Mouse (Mus musculus) embryonic facial prominence, embryonic 14.5 days (tissue): ENCODE data around the gene E130311K13Rik. TPM values are rescaled to one million over a fixed set of nuclear protein-coding genes. Genes with fewer than 3 reads are reported as not detected.

Source experiments
- ATAC-seq: fragments of 200-750 bp; cut with Nextera tagmentation; 2 replicates; pipeline ENCODE4 v1.8.0; 2017; ENCODE audit warnings: low read depth, moderate number of reproducible peaks, moderate TSS enrichment
- DNase-seq: peaks from one replicate; pipeline ENCODE4 v3.0.0-alpha.2; 2015; ENCODE audit warnings: low spot score
- H3K27ac ChIP-seq: fragments of 300-500 bp; sonication (generic); replicated peaks from 2 replicates; pipeline ENCODE4 v1.5.1; 2014; ENCODE audit warnings: low read depth, mild to moderate bottlenecking, low read length, moderate library complexity
- H3K27me3 ChIP-seq: fragments of 300-500 bp; sonication (generic); replicated peaks from 2 replicates; pipeline ENCODE4 v1.6.1; 2014; ENCODE audit warnings: low read length; ENCODE audit not compliant: control insufficient read depth, insufficient read depth
- H3K36me3 ChIP-seq: fragments of 300-500 bp; sonication (generic); 2 replicates; pipeline ENCODE4 v1.6.1; 2014; ENCODE audit warnings: low read length, mixed read lengths; ENCODE audit not compliant: control insufficient read depth, insufficient read depth
- H3K4me1 ChIP-seq: fragments of 300-500 bp; sonication (generic); 2 replicates; pipeline ENCODE4 v1.6.1; 2014; ENCODE audit warnings: antibody characterized with exemption, low read length; ENCODE audit not compliant: control insufficient read depth, insufficient read depth
- H3K4me2 ChIP-seq: fragments of 300-500 bp; sonication (generic); 2 replicates; pipeline ENCODE4 v1.6.1; 2014; ENCODE audit warnings: low read depth, mild to moderate bottlenecking, low read length, moderate library complexity, mixed read lengths
- H3K4me3 ChIP-seq: fragments of 300-500 bp; sonication (generic); 2 replicates; pipeline ENCODE4 v1.5.1; 2014; ENCODE audit warnings: low read depth, mild to moderate bottlenecking, low read length
- H3K9ac ChIP-seq: fragments of 300-500 bp; sonication (generic); 2 replicates; pipeline ENCODE4 v1.6.1; 2014; ENCODE audit warnings: low read depth, mild to moderate bottlenecking, low read length, moderate library complexity, mixed read lengths
- H3K9me3 ChIP-seq: fragments of 300-500 bp; sonication (generic); 2 replicates; pipeline ENCODE4 v1.6.1; 2016; ENCODE audit warnings: low read length; ENCODE audit not compliant: control insufficient read depth
- WGBS: fragments of 180-500 bp; shearing (Covaris S2); extraction: QIAGEN DNeasy Blood & Tissue Kit; methylation state at CpG from one replicate; pipeline ENCODE4 v1.1.7; 2014; 5-methylcytosine and 5-hydroxymethylcytosine counted together
- polyA plus RNA-seq: library from polyadenylated mRNA; unstranded; fragments of >200 nt; fragmentation: Nextera tagmentation; extraction: Ambion mirVana; gene quantifications from 2 replicates; pipeline ENCODE4 v1.2.1, GENCODE M21; 2014

Gene E130311K13Rik
- polyA plus RNA-seq, 1 experiment from 2014 or later, result 7.0 TPM

- Histone ChIP-seq H3K4me3 (no peak overlapping the region), H3K9me3 (no peaks in the 10 kb centered on the region), H3K4me2 (no peak overlapping the region), H3K27ac (no peak overlapping the region), H3K9ac (no peak overlapping the region), H3K36me3 (no peaks in the 10 kb centered on the region), H3K4me1 (no peaks in the 10 kb centered on the region), H3K27me3 (no peaks in the 10 kb centered on the region)
- WGBS, result 30% methylated on average over 4 of the region's 4 CpGs
- ATAC-seq (peak; percentile 44; the same call in 1 of the 2 replicates), DNase-seq (peak; percentile 44)
These were observed 50.1 kb downstream of the E130311K13Rik start for GRCm38 (mm10) chr3:63878995-63879666.

GRCm38 (mm10) chr3:63872818-63873217 is 56.5 kb downstream of the E130311K13Rik start:
- H3K4me2 ChIP-seq, result no peak overlapping the region
- no peak overlapping the region for H3K4me3 ChIP-seq
- peak; percentile 53; the same call in 1 of the 2 replicates for ATAC-seq
- no peaks in the 10 kb centered on the region for H3K4me1 ChIP-seq
- DNase-seq, result no peak
- no peak overlapping the region for H3K9ac ChIP-seq
- no peak overlapping the region for H3K27ac ChIP-seq
- H3K9me3 ChIP-seq, result no peaks in the 10 kb centered on the region
- WGBS, result 31% methylated on average over 1 of the region's 1 CpGs
- no peaks in the 10 kb centered on the region for H3K27me3 ChIP-seq
- H3K36me3 ChIP-seq, result no peaks in the 10 kb centered on the region

GRCm38 (mm10) chr3:63871249-63871648 is 58.0 kb downstream of the E130311K13Rik start:
- WGBS, result 18% methylated on average over 2 of the region's 2 CpGs
- Histone ChIP-seq H3K9me3 (no peaks in the 10 kb centered on the region), H3K27ac (no peak overlapping the region), H3K27me3 (no peaks in the 10 kb centered on the region), H3K9ac (no peak overlapping the region), H3K4me2 (no peak overlapping the region), H3K4me1 (no peaks in the 10 kb centered on the region), H3K4me3 (no peak overlapping the region), H3K36me3 (no peaks in the 10 kb centered on the region)
- DNase-seq (peak; percentile 69), ATAC-seq (peak; percentile 61; the same call in 1 of the 2 replicates)

DNA sequence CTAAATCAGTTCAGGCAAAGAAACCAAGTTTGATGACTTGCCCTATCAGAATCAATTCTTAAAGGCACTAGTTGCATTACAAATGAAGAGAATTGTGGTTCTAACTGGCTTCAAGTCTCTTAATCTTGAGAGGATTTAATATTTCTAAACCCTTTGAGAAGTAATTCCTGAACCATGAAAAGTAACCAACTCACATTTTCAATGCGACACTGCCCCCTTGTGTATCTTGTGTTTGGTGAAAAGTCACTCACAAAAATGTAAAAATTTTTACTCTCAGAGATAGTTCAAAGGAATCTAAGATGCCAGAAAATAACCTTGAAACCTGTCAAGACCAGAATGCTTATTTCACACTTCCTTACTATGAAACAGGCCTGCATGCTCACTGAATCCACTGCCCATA is 61.0 kb downstream of the E130311K13Rik start:
- Histone ChIP-seq H3K27me3 (no peaks in the 10 kb centered on the region), H3K4me2 (no peak overlapping the region), H3K9me3 (no peaks in the 10 kb centered on the region), H3K4me3 (no peak overlapping the region), H3K4me1 (no peaks in the 10 kb centered on the region), H3K27ac (no peak overlapping the region), H3K36me3 (no peaks in the 10 kb centered on the region), H3K9ac (no peak overlapping the region)
- WGBS, result 44% methylated on average over 1 of the region's 1 CpGs
- ATAC-seq (no peak), DNase-seq (peak; percentile 72)

DNA sequence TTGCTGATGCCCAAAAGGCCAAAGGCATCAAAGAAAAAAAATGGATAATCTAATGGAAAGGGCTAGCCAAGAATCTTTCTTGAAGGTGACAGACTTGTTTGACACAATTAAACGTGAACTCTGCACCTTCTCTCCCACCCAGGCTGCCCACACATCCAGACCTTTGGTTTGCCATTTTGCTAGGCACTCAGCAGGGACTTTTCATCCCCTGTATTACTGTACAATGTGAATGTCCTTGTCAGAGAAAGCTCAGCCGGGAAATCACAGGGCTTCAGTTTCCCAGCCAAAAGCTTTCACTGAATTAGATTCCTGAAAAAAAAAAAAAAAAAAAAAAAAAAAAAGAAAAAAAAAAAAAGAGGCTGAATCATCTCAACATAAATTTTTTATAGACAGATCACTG is 64.2 kb downstream of the E130311K13Rik start:
- H3K4me1 ChIP-seq, result no peaks in the 10 kb centered on the region
- ATAC-seq (no peak), DNase-seq (no peak)
- no peaks in the 10 kb centered on the region for H3K27me3 ChIP-seq
- no peaks in the 10 kb centered on the region for H3K36me3 ChIP-seq
- H3K9me3 ChIP-seq, result no peaks in the 10 kb centered on the region
- H3K27ac ChIP-seq, result no peak overlapping the region
- no peak overlapping the region for H3K9ac ChIP-seq
- H3K4me2 ChIP-seq, result no peak overlapping the region
- WGBS, result 72% methylated on average over 2 of the region's 2 CpGs
- H3K4me3 ChIP-seq, result no peak overlapping the region

Other genes with a start within 250 kb of the E130311K13Rik start
- gene Plch1, start 30.0 kb downstream of the E130311K13Rik start, polyA plus RNA-seq, result 2.4 and 2.8 TPM in 2 replicates
- gene Slc33a1, start 35.3 kb upstream of the E130311K13Rik start, polyA plus RNA-seq, result 15.1 and 16.7 TPM in 2 replicates
- gene Gmps, start 46.6 kb upstream of the E130311K13Rik start, polyA plus RNA-seq, result 36.5 and 41.5 TPM in 2 replicates
- 0.07 and 0.14 TPM in 2 replicates for gene Vmn2r1, start 152.1 kb upstream of the E130311K13Rik start, polyA plus RNA-seq
- gene Vmn2r2, start 212.5 kb upstream of the E130311K13Rik start, polyA plus RNA-seq, result not detected in 2 replicates